Mouse (Mus musculus) heart, adult 2 months (tissue): ENCODE results near the gene Fam81b. TPM values are rescaled to one million over a fixed set of nuclear protein-coding genes. Genes with fewer than 3 reads are reported as not detected.

Source experiments
- DNase-seq, 2 experiments: peaks; one replicate each; pipeline ENCODE4 v3.0.0; 2021
- H3K27ac ChIP-seq: fragments of 200-600 bp; 2 replicates; pipeline ENCODE4 v1.8.1; 2022
- H3K27me3 ChIP-seq: fragments of 200-500 bp; 2 replicates; pipeline ENCODE4 v1.6.1; 2012; ENCODE audit warnings: mild to moderate bottlenecking, low read length, inconsistent platforms, mixed read lengths; ENCODE audit not compliant: control insufficient read depth, insufficient read depth
- H3K36me3 ChIP-seq: fragments of 200-500 bp; 2 replicates; pipeline ENCODE4 v1.6.1; 2012; ENCODE audit warnings: low read length, inconsistent platforms; ENCODE audit not compliant: control insufficient read depth, insufficient read depth
- H3K4me1 ChIP-seq: fragments of 200-500 bp; 2 replicates; pipeline ENCODE4 v1.6.1; 2011; ENCODE audit warnings: low read length; ENCODE audit not compliant: control insufficient read depth, insufficient read depth
- H3K4me3 ChIP-seq: fragments of 200-600 bp; 2 replicates; pipeline ENCODE4 v1.8.1; 2022
- H3K79me2 ChIP-seq: fragments of 200-500 bp; replicated peaks from 2 replicates; pipeline ENCODE4 v1.6.1; 2012; ENCODE audit warnings: mild to moderate bottlenecking, inconsistent platforms, low read length, moderate library complexity, mixed read lengths; ENCODE audit not compliant: control insufficient read depth, insufficient read depth
- H3K9ac ChIP-seq: fragments of 200-500 bp; 2 replicates; pipeline ENCODE4 v1.6.1; 2012; ENCODE audit warnings: low read depth, mild to moderate bottlenecking, control low read depth, inconsistent platforms, low read length, mixed read lengths
- CTCF ChIP-seq: fragments of 200-600 bp; IDR thresholded peaks from 2 replicates; pipeline ENCODE4 v1.8.1; 2022; ENCODE audit warnings: antibody characterized with exemption, mild to moderate bottlenecking, moderate library complexity
- EP300 ChIP-seq: fragments of 200-500 bp; IDR thresholded peaks from 2 replicates; pipeline ENCODE4 v1.6.1; 2011; ENCODE audit warnings: low read depth, low read length, control low read depth; ENCODE audit not compliant: insufficient read depth
- POLR2A ChIP-seq: fragments of 200-500 bp; IDR thresholded peaks from 2 replicates; pipeline ENCODE4 v1.6.1; 2011; ENCODE audit warnings: mild to moderate bottlenecking, low read depth, low read length, control low read depth; ENCODE audit not compliant: insufficient read depth
- WGBS: fragments of 180-500 bp; shearing (Covaris S2); methylation state at CpG from one replicate; pipeline ENCODE4 v1.1.7; 2018; 5-methylcytosine and 5-hydroxymethylcytosine counted together
- intact Hi-C: fragments of 180-260 bp; cut with DNase I; formaldehyde crosslinking; loops from one replicate; pipeline ENCODE4 v1.15.1; 2025
- polyA plus RNA-seq: library from polyadenylated mRNA; depleted of rRNA; stranded (reverse); fragments of >200 nt; gene quantifications from 2 replicates; pipeline ENCODE4 v1.2.3, GENCODE M21; 2012
- total RNA-seq, 2 experiments: library from RNA; stranded (reverse); gene quantifications; 2 replicates each; pipeline ENCODE4 v1.2.3; 2021

Gene Fam81b
- total and polyA plus RNA-seq, 3 experiments = 0.18 TPM; not detected in 2

GRCm38 (mm10) chr13:76305241-76305640 is 369 bp upstream of the Fam81b start:
- no peaks in the 10 kb centered on the region for H3K79me2 ChIP-seq
- no peak overlapping the region for H3K9ac ChIP-seq
- 83% methylated on average over 3 of the region's 3 CpGs for WGBS
- H3K4me1 ChIP-seq = no peaks in the 10 kb centered on the region
- TF ChIP-seq CTCF = no peak
- TF ChIP-seq POLR2A = no peak
- intact Hi-C loops = no loop called here
- H3K36me3 ChIP-seq = no peaks in the 10 kb centered on the region
- DNase-seq = no peak
- no peak overlapping the region for H3K4me3 ChIP-seq
- no peaks in the 10 kb centered on the region for H3K27me3 ChIP-seq
- no peak overlapping the region for H3K27ac ChIP-seq

GRCm38 (mm10) chr13:76304201-76304600 is 671 bp downstream of the Fam81b start:
- no peak overlapping the region for H3K9ac ChIP-seq
- intact Hi-C loops = no loop called here
- no peaks in the 10 kb centered on the region for H3K27me3 ChIP-seq
- DNase-seq = no peak
- WGBS = 59% methylated on average over 1 of the region's 1 CpGs
- no peaks in the 10 kb centered on the region for H3K79me2 ChIP-seq
- no peak overlapping the region for H3K4me3 ChIP-seq
- no peak overlapping the region for H3K27ac ChIP-seq
- no peaks in the 10 kb centered on the region for H3K4me1 ChIP-seq
- no peaks in the 10 kb centered on the region for H3K36me3 ChIP-seq
- TF ChIP-seq EP300 (no peak), CTCF (no peak), POLR2A (no peak)

GRCm38 (mm10) chr13:76303160-76303559 is 1.7 kb downstream of the Fam81b start:
- intact Hi-C loops = no loop called here
- Histone ChIP-seq H3K9ac (no peak overlapping the region), H3K36me3 (no peaks in the 10 kb centered on the region), H3K4me3 (no peak overlapping the region), H3K79me2 (no peaks in the 10 kb centered on the region), H3K4me1 (no peaks in the 10 kb centered on the region), H3K27me3 (no peaks in the 10 kb centered on the region), H3K27ac (no peak overlapping the region)
- 37% methylated on average over 1 of the region's 1 CpGs for WGBS
- no peak for DNase-seq
- TF ChIP-seq EP300 = no peak
- TF ChIP-seq POLR2A = no peak
- TF ChIP-seq CTCF = no peak

- H3K9ac ChIP-seq = no peak overlapping the region
- H3K79me2 ChIP-seq = no peaks in the 10 kb centered on the region
- WGBS = 69% methylated on average over 2 of the region's 2 CpGs
- intact Hi-C loops = no loop called here
- no peak overlapping the region for H3K27ac ChIP-seq
- no peak overlapping the region for H3K4me3 ChIP-seq
- no peaks in the 10 kb centered on the region for H3K27me3 ChIP-seq
- TF ChIP-seq EP300 (no peak), CTCF (no peak), POLR2A (no peak)
- H3K36me3 ChIP-seq = no peaks in the 10 kb centered on the region
- DNase-seq = no peak
- H3K4me1 ChIP-seq = no peaks in the 10 kb centered on the region
These were observed 2.8 kb downstream of the Fam81b start for GRCm38 (mm10) chr13:76302056-76302455.

- H3K4me1 ChIP-seq = no peaks in the 10 kb centered on the region
- H3K9ac ChIP-seq = no peak overlapping the region
- H3K27ac ChIP-seq = no peak overlapping the region
- WGBS = 45% methylated on average over 4 of the region's 4 CpGs
- TF ChIP-seq CTCF (no peak), EP300 (no peak), POLR2A (no peak)
- no peak overlapping the region for H3K4me3 ChIP-seq
- H3K79me2 ChIP-seq = no peaks in the 10 kb centered on the region
- no peaks in the 10 kb centered on the region for H3K36me3 ChIP-seq
- intact Hi-C loops = no loop called here
- no peak for DNase-seq
- H3K27me3 ChIP-seq = no peaks in the 10 kb centered on the region
These were observed 12.8 kb downstream of the Fam81b start for GRCm38 (mm10) chr13:76292050-76292449.

- Histone ChIP-seq H3K4me3 (no peak overlapping the region), H3K27me3 (no peaks in the 10 kb centered on the region), H3K9ac (no peak overlapping the region), H3K79me2 (no peaks in the 10 kb centered on the region), H3K4me1 (no peaks in the 10 kb centered on the region), H3K36me3 (no peaks in the 10 kb centered on the region), H3K27ac (no peak overlapping the region)
- TF ChIP-seq EP300 (no peak), POLR2A (no peak), CTCF (no peak)
- intact Hi-C loops = no loop called here
- 80% methylated on average over 3 of the region's 3 CpGs for WGBS
- DNase-seq = no peak
These were observed 20.3 kb downstream of the Fam81b start for GRCm38 (mm10) chr13:76284597-76284996.

GRCm38 (mm10) chr13:76264361-76265026 is 40.4 kb downstream of the Fam81b start:
- Histone ChIP-seq H3K4me3 (no peak overlapping the region), H3K27ac (no peak overlapping the region), H3K27me3 (no peaks in the 10 kb centered on the region), H3K9ac (no peak overlapping the region), H3K4me1 (no peaks in the 10 kb centered on the region), H3K79me2 (no peaks in the 10 kb centered on the region), H3K36me3 (no peaks in the 10 kb centered on the region)
- no peak for TF ChIP-seq CTCF
- intact Hi-C loops = no loop called here
- DNase-seq = no peak
- WGBS = 60% methylated on average over 5 of the region's 5 CpGs
